Comparison of ENCODE assay signal across 10 mouse cellular contexts in genomic region chr5:72204507-72204906, GRCm38 (mm10). TPM values are rescaled to one million over a fixed set of nuclear protein-coding genes. Genes with fewer than 3 reads are reported as not detected.
A peak's percentile ranks its signal among the peaks of the same experiment; 100 is the strongest.
DNase-seq lines count a peak whose midpoint lies in the region; ATAC-seq lines count a peak whose summit lies in the region.
"Had no signal": no experiment of that assay in that cellular context is flagged by ENCODE, and none has a peak within 500 bp of the region (broad histone marks: within the 10 kb centered on the region; RNA-seq: fewer than 3 reads in every experiment).

No protein-coding gene starts in this region.

- H3K4me2 ChIP-seq in hindbrain, embryonic 12.5 days (replicated peaks), result peak overlapping the region; percentile 76; the same call in 1 of the 2 replicates
- H3K4me2 ChIP-seq in hindbrain, embryonic 11.5 days (replicated peaks; ENCODE audit: low read depth, low read length), result no peak overlapping the region
- peak overlapping the region; percentile 69 for H3K4me2 ChIP-seq in embryonic facial prominence, embryonic 15.5 days (replicated peaks)

- peaks cover 7% of the 10 kb centered on the region; the same call in 1 of the 2 replicates for H3K4me1 ChIP-seq in hindbrain, embryonic 12.5 days
- 0 out of 2 replicates have a peak, but pooled peaks cover 2% of the 10 kb centered on the region for H3K4me1 ChIP-seq in hindbrain, embryonic 11.5 days (replicated peaks; ENCODE audit: control insufficient read depth, insufficient read depth, low read length)
- H3K4me1 ChIP-seq in embryonic facial prominence, embryonic 15.5 days, result peaks cover 9% of the 10 kb centered on the region

- no peaks in the 10 kb centered on the region for H3K9me3 ChIP-seq in hindbrain, embryonic 12.5 days (replicated peaks)
- no peaks in the 10 kb centered on the region for H3K9me3 ChIP-seq in hindbrain, embryonic 11.5 days (ENCODE audit: control insufficient read depth, low read length)
- no peaks in the 10 kb centered on the region for H3K9me3 ChIP-seq in embryonic facial prominence, embryonic 15.5 days (replicated peaks)
- H3K9me3 ChIP-seq: G1E had no signal

- intact Hi-C loops in gastrocnemius, postnatal 14 days (cut with DNase I; ENCODE audit: low total_unique reads), result no loop called here
- intact Hi-C loops in left cerebral cortex, postnatal 4 days (cut with DNase I), result no loop called here

- H3K36me3 ChIP-seq in hindbrain, embryonic 12.5 days, result no peaks in the 10 kb centered on the region
- no peaks in the 10 kb centered on the region for H3K36me3 ChIP-seq in hindbrain, embryonic 11.5 days (ENCODE audit: control insufficient read depth, insufficient read depth, low read length)
- H3K36me3 ChIP-seq in embryonic facial prominence, embryonic 15.5 days, result no peaks in the 10 kb centered on the region

- DNase-seq in hindbrain, embryonic 11.5 days (ENCODE audit: low spot score), result no peak
- peak; percentile 59 for DNase-seq in CD4-positive helper T cell, adult 2 months (ENCODE audit: low read depth, low spot score)
- no peak for DNase-seq in layer of hippocampus, adult 18-20 months (ENCODE audit: low spot score in 2 of 2)
- DNase-seq in gastrocnemius, postnatal 14 days, result no peak
- no peak for DNase-seq in left cerebral cortex, postnatal 4 days
- DNase-seq: right cerebral cortex, adult 18-20 months had no signal

- H3K27ac ChIP-seq in hindbrain, embryonic 12.5 days, result no peak overlapping the region
- H3K27ac ChIP-seq in hindbrain, embryonic 11.5 days (ENCODE audit: low read depth, low read length), result no peak overlapping the region
- H3K27ac ChIP-seq in embryonic facial prominence, embryonic 15.5 days (replicated peaks), result no peak overlapping the region

- no peak for ATAC-seq in hindbrain, embryonic 12.5 days (ENCODE audit: low FRiP score)
- no peak for ATAC-seq in hindbrain, embryonic 11.5 days (ENCODE audit: low FRiP score)
- no peak for ATAC-seq in embryonic facial prominence, embryonic 15.5 days (ENCODE audit: insufficient number of reproducible peaks, low FRiP score, low TSS enrichment, low read depth)
- 0 out of 2 replicates have a peak, but pooled peaks have one; percentile 5 for ATAC-seq in megakaryocyte progenitor cell, adult 5-6 weeks (replicated peaks; ENCODE audit: poor library complexity)

- 77% methylated on average over 2 of the region's 2 CpGs for WGBS in hindbrain, embryonic 12.5 days
- 83% methylated on average over 2 of the region's 2 CpGs for WGBS in hindbrain, embryonic 11.5 days
- WGBS in embryonic facial prominence, embryonic 15.5 days, result 73% methylated on average over 2 of the region's 2 CpGs

- no peaks in the 10 kb centered on the region for H3K27me3 ChIP-seq in hindbrain, embryonic 12.5 days
- no peaks in the 10 kb centered on the region for H3K27me3 ChIP-seq in hindbrain, embryonic 11.5 days (ENCODE audit: control insufficient read depth, insufficient read depth, low read length)
- H3K27me3 ChIP-seq in embryonic facial prominence, embryonic 15.5 days, result no peaks in the 10 kb centered on the region

- no peak overlapping the region for H3K9ac ChIP-seq in hindbrain, embryonic 12.5 days
- H3K9ac ChIP-seq in hindbrain, embryonic 11.5 days (ENCODE audit: low read depth, low read length), result no peak overlapping the region
- H3K9ac ChIP-seq in embryonic facial prominence, embryonic 15.5 days, result no peak overlapping the region

- no peak overlapping the region for H3K4me3 ChIP-seq in hindbrain, embryonic 12.5 days
- H3K4me3 ChIP-seq in hindbrain, embryonic 11.5 days (ENCODE audit: low read depth, low read length), result no peak overlapping the region
- H3K4me3 ChIP-seq in embryonic facial prominence, embryonic 15.5 days (replicated peaks), result peak overlapping the region; percentile 53

RNA-seq across cellular contexts. Expression of gene Commd8, which starts 36.5 kb away (rescaled TPM):
- 155 and 175 TPM in 2 replicates for polyA plus RNA-seq in hindbrain, embryonic 12.5 days (2016; fragmentation: Nextera tagmentation; extraction: Ambion mirVana)
- polyA plus RNA-seq in hindbrain, embryonic 11.5 days (2014; fragmentation: Nextera tagmentation; extraction: Ambion mirVana), result 199 and 203 TPM in 2 replicates
- 124 and 131 TPM in 2 replicates for polyA plus RNA-seq in embryonic facial prominence, embryonic 15.5 days (2015; fragmentation: Nextera tagmentation; extraction: Ambion mirVana)
- total RNA-seq in megakaryocyte progenitor cell, adult 5-6 weeks (2015), result 124 and 140 TPM in 2 replicates
- total RNA-seq in megakaryocyte progenitor cell, adult 5-6 weeks (2017), result 72.1 and 74.5 TPM in 2 replicates
- 100 to 1,000 TPM; 106 to 108 TPM for total RNA-seq in layer of hippocampus, adult 18-20 months (2021)
- total RNA-seq in gastrocnemius, postnatal 14 days (2021), result 10 to 100 TPM; 26.9 to 29.6 TPM
- total RNA-seq in left cerebral cortex, postnatal 4 days (2021), result 10 to 100 TPM; 72.6 to 74.9 TPM
